Mouse (Mus musculus) heart, embryonic 11.5 days (tissue): ENCODE results near the gene Gm28372. TPM values are rescaled to one million over a fixed set of nuclear protein-coding genes. Genes with fewer than 3 reads are reported as not detected.
A peak's percentile ranks its signal among the peaks of the same experiment; 100 is the strongest.
"Not testable (repeated sequence)": the region's sequence is repeated elsewhere in the genome, so short reads cannot be mapped to it uniquely, and the experiment has no call there.

Experiments used
- ATAC-seq: fragments of 200-750 bp; cut with Nextera tagmentation; replicated peaks from 2 replicates; pipeline ENCODE4 v1.8.0; 2017; ENCODE audit warnings: moderate library complexity; ENCODE audit not compliant: insufficient number of reproducible peaks, low FRiP score, low TSS enrichment
- H3K27ac ChIP-seq: fragments of 300-500 bp; sonication (generic); 2 replicates; pipeline ENCODE4 v1.5.1; 2014; ENCODE audit warnings: mild to moderate bottlenecking, low read depth, low read length
- H3K27me3 ChIP-seq: fragments of 300-500 bp; sonication (generic); 2 replicates; pipeline ENCODE4 v1.6.1; 2014; ENCODE audit warnings: mild to moderate bottlenecking, low read length, mixed read lengths; ENCODE audit not compliant: control insufficient read depth, insufficient read depth
- H3K36me3 ChIP-seq: fragments of 300-500 bp; sonication (generic); 2 replicates; pipeline ENCODE4 v1.6.1; 2014; ENCODE audit warnings: mild to moderate bottlenecking, low read length, moderate library complexity, mixed read lengths; ENCODE audit not compliant: control insufficient read depth, insufficient read depth
- H3K4me1 ChIP-seq: fragments of 300-500 bp; sonication (generic); 2 replicates; pipeline ENCODE4 v1.6.1; 2014; ENCODE audit warnings: low read length; ENCODE audit not compliant: control insufficient read depth, insufficient read depth
- H3K4me2 ChIP-seq: fragments of 300-500 bp; sonication (generic); 2 replicates; pipeline ENCODE4 v1.6.1; 2014; ENCODE audit warnings: mild to moderate bottlenecking, moderate library complexity
- H3K4me3 ChIP-seq: fragments of 300-500 bp; sonication (generic); 2 replicates; pipeline ENCODE4 v1.5.1; 2014; ENCODE audit warnings: low read depth, low read length
- H3K9ac ChIP-seq: fragments of 300-500 bp; sonication (generic); 2 replicates; pipeline ENCODE4 v1.6.1; 2014; ENCODE audit warnings: mild to moderate bottlenecking, low read depth, low read length, moderate library complexity
- H3K9me3 ChIP-seq: fragments of 300-500 bp; sonication (generic); replicated peaks from 2 replicates; pipeline ENCODE4 v1.6.1; 2016; ENCODE audit warnings: low read length; ENCODE audit not compliant: control insufficient read depth
- WGBS: fragments of 180-500 bp; shearing (Covaris S2); extraction: QIAGEN DNeasy Blood & Tissue Kit; methylation state at CpG from one replicate; pipeline ENCODE4 v1.1.7; 2014; ENCODE audit not compliant: insufficient replicate concordance; 5-methylcytosine and 5-hydroxymethylcytosine counted together
- polyA plus RNA-seq: library from polyadenylated mRNA; unstranded; fragments of >200 nt; fragmentation: Nextera tagmentation; extraction: Ambion mirVana; gene quantifications from 2 replicates; pipeline ENCODE4 v1.2.1, GENCODE M21; 2014

Gene Gm28372
- not detected in 2 replicates for polyA plus RNA-seq

- Histone ChIP-seq H3K9me3 (no peaks in the 10 kb centered on the region), H3K27me3 (peaks cover 3% of the 10 kb centered on the region; the same call in 1 of the 2 replicates), H3K9ac (no peak within 1 kb of the TSS), H3K27ac (no peak within 1 kb of the TSS), H3K4me3 (no peak within 1 kb of the TSS), H3K4me1 (no peaks in the 10 kb centered on the region), H3K4me2 (no peak within 1 kb of the TSS), H3K36me3 (no peaks in the 10 kb centered on the region)
- 75% methylated on average over 1 of the region's 1 CpGs for WGBS
- ATAC-seq = no peak
These were observed at the start of gene Gm28372, which contains the start of gene 1700020A23Rik for GRCm38 (mm10) chr2:130404939-130405338. Gene Gm28372, plus strand, starts transcription at chr2:130405239. Gene 1700020A23Rik, plus strand, starts transcription at chr2:130405259.

GRCm38 (mm10) chr2:130357551-130357950 lies 47.5 kb upstream of the Gm28372 start:
- no peak overlapping the region for H3K4me3 ChIP-seq
- H3K27me3 ChIP-seq = peaks cover 51% of the 10 kb centered on the region
- no peak overlapping the region for H3K27ac ChIP-seq
- 91% methylated on average over 5 of the region's 5 CpGs for WGBS
- ATAC-seq = no peak
- H3K4me1 ChIP-seq = no peaks in the 10 kb centered on the region
- no peaks in the 10 kb centered on the region for H3K36me3 ChIP-seq
- H3K4me2 ChIP-seq = no peak overlapping the region
- no peaks in the 10 kb centered on the region for H3K9me3 ChIP-seq
- no peak overlapping the region for H3K9ac ChIP-seq

GRCm38 (mm10) chr2:130358852-130359251 lies 46.2 kb upstream of the Gm28372 start:
- no peak overlapping the region for H3K9ac ChIP-seq
- no peaks in the 10 kb centered on the region for H3K36me3 ChIP-seq
- H3K4me2 ChIP-seq = no peak overlapping the region
- H3K4me3 ChIP-seq = no peak overlapping the region
- ATAC-seq = no peak
- 14% methylated on average over 5 of the region's 5 CpGs for WGBS
- H3K27ac ChIP-seq = no peak overlapping the region
- no peaks in the 10 kb centered on the region for H3K4me1 ChIP-seq
- H3K27me3 ChIP-seq = peaks cover 64% of the 10 kb centered on the region
- H3K9me3 ChIP-seq = no peaks in the 10 kb centered on the region

GRCm38 (mm10) chr2:130362511-130363026 lies 42.5 kb upstream of the Gm28372 start:
- Histone ChIP-seq H3K27ac (no peak overlapping the region), H3K27me3 (peaks cover 62% of the 10 kb centered on the region), H3K9ac (no peak overlapping the region), H3K36me3 (no peaks in the 10 kb centered on the region), H3K4me3 (no peak overlapping the region), H3K4me1 (peaks cover 4% of the 10 kb centered on the region), H3K4me2 (no peak overlapping the region), H3K9me3 (no peaks in the 10 kb centered on the region)
- WGBS = 4% methylated on average over 14 of the region's 14 CpGs
- no peak for ATAC-seq

- Histone ChIP-seq H3K27me3 (peaks cover 38% of the 10 kb centered on the region), H3K4me1 (peaks cover 4% of the 10 kb centered on the region), H3K9me3 (no peaks in the 10 kb centered on the region), H3K4me2 (peak overlapping the region; percentile 91), H3K9ac (peak overlapping the region; percentile 72), H3K4me3 (peak overlapping the region; percentile 55), H3K36me3 (no peaks in the 10 kb centered on the region), H3K27ac (no peak overlapping the region)
- 4% methylated on average over 30 of the region's 30 CpGs for WGBS
- ATAC-seq = peak; percentile 60
These were observed 39.6 kb upstream of the Gm28372 start for GRCm38 (mm10) chr2:130365211-130366094.

GRCm38 (mm10) chr2:130367386-130367785 lies 37.7 kb upstream of the Gm28372 start:
- Histone ChIP-seq H3K4me2 (no peak overlapping the region), H3K27me3 (peaks cover 19% of the 10 kb centered on the region), H3K27ac (no peak overlapping the region), H3K4me3 (no peak overlapping the region), H3K9ac (no peak overlapping the region), H3K9me3 (no peaks in the 10 kb centered on the region), H3K4me1 (peaks cover 4% of the 10 kb centered on the region), H3K36me3 (no peaks in the 10 kb centered on the region)
- ATAC-seq = no peak
- 58% methylated on average over 4 of the region's 4 CpGs for WGBS

- not testable (repeated sequence) for H3K4me3 ChIP-seq, ATAC-seq
- 39% methylated on average over 1 of the region's 1 CpGs for WGBS
These were observed 32.0 kb upstream of the Gm28372 start for GRCm38 (mm10) chr2:130373026-130373425.

GRCm38 (mm10) chr2:130374951-130375350 lies 30.1 kb upstream of the Gm28372 start:
- Histone ChIP-seq H3K36me3 (no peaks in the 10 kb centered on the region), H3K4me2 (no peak overlapping the region), H3K4me3 (no peak overlapping the region), H3K27me3 (no peaks in the 10 kb centered on the region), H3K9me3 (no peaks in the 10 kb centered on the region), H3K9ac (no peak overlapping the region), H3K4me1 (no peaks in the 10 kb centered on the region), H3K27ac (no peak overlapping the region)
- no peak for ATAC-seq
- 71% methylated on average over 4 of the region's 4 CpGs for WGBS

More at GRCm38 (mm10) chr2:130373026-130373425, 32.0 kb upstream of the Gm28372 start:
- H3K4me1 ChIP-seq, H3K27me3 ChIP-seq, H3K9me3 ChIP-seq, H3K9ac ChIP-seq, H3K4me2 ChIP-seq, H3K36me3 ChIP-seq, H3K27ac ChIP-seq: not testable (repeated sequence)
